Mouse (Mus musculus) thymus, postnatal 36 days (tissue): ENCODE measurements around the gene Kif23.
A peak's percentile ranks its signal among the peaks of the same experiment; 100 is the strongest.

Experiments
- DNase-seq, 2 experiments: peaks; one replicate each; pipeline ENCODE4 v3.0.0; 2022; ENCODE audit warnings: mixed read lengths in 2 of 2

Gene Kif23

GRCm38 (mm10) chr9:61902445-61902844, 44.1 kb downstream of the Kif23 start:
- no peak for DNase-seq

DNA sequence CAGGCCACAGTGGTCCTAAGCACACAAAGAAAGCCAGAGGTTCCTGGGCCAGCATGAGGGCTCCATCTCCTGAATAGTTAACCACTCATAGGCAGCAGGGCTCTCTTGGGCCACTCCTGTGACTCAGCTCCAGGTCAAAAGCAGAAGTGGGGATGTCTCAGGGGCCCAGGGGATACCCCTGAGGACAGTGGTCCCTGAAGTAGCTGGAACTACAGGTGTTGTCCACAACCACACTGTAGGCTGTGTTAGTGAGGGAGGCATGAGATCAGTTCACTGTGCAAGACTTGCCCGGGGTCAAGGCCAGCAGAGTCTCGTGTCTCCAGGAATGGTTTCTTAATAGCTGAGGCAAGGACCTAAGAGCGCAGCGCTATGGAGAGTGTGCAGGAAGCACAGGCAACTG, 45.0 kb downstream of the Kif23 start:
- DNase-seq, result no peak

- peak; percentile 66 to 78 for DNase-seq
These were observed 46.8 kb downstream of the Kif23 start for GRCm38 (mm10) chr9:61899804-61900203.

DNA sequence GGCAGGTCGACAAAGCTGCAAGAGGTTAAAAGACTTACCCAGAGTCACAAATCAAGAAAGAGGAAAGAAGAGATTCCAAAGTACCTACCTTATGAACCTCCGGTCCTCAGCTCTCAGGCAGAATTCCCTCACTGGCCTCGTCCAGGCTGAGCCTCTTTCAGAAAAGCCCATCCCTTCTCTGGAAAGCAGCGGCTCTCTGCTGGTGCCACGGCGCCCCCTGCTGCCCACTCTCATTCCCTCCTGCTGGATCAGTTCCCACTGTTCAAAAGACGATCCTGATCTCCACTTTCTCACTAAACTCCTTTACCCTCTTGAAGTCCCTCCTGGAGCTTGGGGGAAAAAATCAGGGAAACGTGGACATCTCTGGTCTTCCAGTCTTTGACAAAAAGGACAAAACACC, 48.2 kb downstream of the Kif23 start:
- peak; percentile 69 to 73 for DNase-seq

DNA sequence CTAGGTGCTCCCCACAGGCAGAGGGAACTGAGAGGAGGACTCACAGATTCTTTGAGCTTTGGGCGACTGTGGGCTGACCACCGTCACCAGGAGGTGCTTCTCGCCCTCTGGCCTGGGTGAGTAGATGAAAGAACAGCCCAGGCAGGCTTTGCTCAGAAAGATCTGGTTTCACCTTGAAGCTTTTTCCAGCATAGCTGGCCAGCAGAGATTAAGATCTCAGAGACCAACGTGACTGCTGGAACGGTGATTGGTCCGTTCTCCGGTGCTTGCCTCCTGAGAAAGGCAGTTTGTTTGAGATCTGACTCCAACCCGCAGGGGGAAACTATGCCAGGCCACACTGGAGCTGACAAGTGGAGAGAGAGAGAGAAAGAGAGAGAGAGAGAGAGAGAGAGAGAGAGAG, 51.6 kb downstream of the Kif23 start:
- no peak for DNase-seq

DNA sequence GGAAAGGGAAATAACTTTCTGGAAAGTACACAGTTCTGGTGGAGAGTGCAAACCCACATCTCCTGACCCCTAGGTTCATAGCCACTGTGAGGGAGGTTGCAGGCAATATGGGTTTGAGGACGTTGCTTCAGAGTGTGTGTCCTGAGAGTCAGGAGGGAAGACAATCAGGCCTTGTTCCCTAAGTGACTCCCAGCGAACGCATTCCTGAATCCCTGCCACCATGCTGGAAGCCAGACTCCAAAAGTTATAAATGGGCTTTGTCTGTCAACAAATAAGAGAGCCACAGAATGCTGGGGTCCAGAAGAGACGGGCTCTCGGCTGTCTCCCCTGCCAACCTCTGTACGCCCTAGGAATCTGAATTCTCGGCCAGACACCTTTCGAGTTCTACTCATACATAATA, 56.7 kb downstream of the Kif23 start:
- DNase-seq, result no peak

DNA sequence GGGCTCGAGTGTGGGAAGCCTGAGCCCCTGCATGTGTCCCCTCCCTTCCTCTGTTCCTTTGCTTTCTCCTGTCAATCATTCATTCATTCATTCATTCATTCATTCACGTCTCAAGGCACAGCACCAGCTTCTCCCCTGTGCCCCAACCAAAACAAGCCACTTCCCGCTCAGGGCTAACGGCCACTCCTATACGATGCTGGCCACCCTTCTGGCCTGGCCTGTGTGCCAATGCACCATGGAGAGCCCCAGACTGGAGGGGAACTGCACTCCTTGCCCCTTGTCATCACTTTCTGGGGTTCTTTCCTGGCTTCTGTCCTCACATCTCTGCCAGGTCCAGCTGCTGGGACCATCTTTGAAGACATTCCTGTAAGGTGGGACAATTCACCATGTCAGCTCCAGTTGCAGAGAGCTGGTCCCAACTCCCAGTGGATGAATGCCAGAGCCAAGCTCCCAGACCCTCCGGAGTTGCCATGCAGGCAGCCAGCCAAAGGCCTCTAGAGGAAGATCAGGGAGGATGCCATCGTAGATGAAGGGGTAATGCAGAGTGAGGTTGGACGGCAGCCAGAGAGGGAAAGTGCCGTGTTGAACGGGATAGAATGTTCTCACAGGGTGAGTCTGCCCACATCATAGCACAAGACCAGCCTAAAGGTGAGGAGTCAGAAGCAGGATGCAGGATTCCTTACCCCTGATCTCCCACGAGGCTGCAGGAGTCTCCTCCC, 58.8 kb downstream of the Kif23 start:
- DNase-seq, result no peak

DNA sequence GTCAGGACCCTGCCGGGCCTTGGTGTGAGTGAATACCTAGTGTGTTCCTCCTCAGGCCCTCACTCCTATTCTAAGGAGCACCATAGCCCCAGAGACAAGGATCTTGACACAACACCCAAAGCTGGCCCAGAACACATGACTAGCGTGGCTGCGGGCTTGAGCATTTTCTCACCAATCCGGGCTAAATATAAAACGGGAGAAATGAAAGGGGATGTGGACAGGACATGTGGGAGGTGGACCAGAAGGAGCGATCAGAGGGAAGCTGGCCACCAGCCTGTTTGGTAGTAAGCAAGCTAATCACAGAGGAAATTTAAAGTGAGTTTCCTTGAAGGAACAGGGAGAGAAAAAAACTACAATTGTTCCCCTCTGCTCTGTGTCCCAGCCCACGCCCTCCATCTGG, 60.6 kb downstream of the Kif23 start:
- DNase-seq, result no peak

DNA sequence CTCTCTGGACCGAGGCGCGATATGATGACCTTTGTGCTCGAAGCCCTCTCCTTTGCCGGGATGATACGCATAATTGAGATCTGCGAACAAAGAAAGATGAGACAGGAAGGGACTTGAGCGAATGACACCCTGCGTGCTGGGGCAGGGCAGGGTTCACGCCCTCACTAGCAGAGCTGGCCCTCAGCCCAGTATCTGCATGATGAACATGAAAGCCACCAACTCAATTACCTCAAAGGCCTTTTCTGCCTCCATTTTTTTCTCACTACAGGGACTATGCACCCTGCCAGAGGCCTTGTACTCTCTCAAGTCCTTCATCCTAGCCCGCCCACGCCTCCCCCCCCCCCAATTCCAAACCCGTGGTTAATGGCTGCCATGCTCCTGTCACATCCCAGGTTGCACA, 61.6 kb downstream of the Kif23 start:
- DNase-seq, result no peak

DNA sequence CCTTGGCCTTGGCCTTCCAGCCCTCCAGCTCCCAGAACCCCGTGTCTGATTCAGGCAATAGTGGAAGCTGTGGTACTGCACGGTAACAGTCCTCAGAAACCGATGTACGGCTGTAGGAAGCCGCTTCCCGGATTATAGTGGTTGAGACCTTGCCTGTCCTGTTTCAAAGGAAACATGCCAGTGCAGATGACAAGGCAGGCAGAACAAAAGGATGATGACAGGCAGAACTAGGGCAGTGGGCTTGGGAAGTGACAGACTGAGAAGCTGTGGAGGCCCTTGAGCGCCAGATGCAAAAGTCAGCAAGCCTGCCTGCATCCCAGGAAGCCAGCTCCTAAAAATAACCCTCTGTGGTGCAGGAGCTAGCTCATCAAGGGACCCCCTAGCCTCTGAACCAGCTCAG, 62.2 kb downstream of the Kif23 start:
- no peak for DNase-seq

DNA sequence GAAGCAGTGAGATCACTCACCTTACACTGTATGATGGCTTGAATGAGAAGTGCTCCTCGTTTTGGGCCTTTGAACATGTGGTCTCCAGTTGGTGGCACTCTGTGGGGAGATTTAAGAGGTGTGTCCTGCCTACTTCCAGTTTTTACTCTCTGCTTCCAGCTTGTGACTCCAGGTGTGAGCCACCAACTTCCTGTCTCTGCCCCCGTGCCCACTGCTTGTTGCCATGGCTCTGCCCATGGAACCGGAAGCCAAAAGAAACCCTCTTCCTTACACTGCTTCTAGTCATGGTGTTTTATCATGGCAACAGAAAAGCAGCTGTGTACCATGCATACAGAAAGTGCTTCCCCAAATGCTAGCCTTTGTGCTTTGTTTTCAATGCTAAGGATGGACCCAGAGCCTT, 64.4 kb downstream of the Kif23 start:
- peak; percentile 22 to 49 for DNase-seq

GRCm38 (mm10) chr9:61878889-61879288, 67.7 kb downstream of the Kif23 start:
- peak; percentile 56 to 59 for DNase-seq

DNA sequence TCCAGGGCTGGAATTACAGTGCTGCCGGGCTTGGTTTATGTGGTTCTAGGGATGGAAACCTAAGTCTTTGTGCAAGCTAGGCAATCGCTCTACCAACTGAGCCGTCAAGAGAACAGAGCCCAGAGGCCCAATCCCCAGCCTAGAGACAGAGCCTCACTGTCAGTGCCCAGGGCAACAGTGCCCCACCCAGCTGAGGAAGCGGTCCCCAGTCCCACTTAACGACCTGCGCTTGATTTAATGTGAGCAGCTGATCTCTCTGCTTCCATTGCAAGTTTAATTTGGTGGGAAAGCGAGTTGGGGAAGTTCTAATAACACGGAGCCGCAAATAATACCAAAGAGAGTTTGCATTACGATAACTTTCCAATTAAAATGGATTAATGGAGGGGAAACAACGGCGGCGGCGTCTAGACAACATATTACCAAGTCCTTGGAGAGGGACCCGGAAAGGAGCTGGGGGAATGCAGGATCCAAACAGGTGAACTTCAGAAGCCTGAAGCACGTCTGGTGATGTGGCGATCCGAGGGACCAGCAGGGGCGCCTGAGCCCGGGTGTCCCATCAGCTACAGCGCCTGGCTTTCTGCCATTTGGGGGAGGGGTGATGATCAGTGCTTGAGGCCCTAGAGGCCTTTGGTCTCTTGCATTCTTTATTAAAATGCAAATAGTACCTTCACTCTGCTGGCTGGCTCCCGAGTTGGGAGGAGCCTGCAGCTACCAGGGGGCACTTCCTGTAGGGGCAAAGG, 69.0 kb downstream of the Kif23 start:
- no peak for DNase-seq

DNA sequence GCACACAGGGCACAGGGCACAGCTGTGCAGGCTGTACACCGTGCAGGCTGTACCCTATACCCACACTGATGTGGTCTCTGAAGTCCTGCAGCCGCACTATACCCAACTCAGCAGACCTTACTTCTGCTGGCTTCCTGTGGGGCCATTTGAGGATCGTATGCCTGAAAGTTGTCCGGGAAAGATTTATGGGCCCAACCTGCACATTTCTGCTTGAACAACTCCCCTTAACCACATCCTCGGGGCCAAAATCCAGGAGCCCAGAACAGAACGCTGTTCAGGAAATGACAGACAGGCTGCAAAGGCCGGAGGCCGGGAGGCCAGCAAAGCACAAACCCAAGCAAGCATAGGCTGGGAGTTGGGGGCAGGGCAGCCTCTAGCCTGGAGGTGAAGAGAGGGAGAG, 73.2 kb downstream of the Kif23 start:
- DNase-seq, result no peak

DNA sequence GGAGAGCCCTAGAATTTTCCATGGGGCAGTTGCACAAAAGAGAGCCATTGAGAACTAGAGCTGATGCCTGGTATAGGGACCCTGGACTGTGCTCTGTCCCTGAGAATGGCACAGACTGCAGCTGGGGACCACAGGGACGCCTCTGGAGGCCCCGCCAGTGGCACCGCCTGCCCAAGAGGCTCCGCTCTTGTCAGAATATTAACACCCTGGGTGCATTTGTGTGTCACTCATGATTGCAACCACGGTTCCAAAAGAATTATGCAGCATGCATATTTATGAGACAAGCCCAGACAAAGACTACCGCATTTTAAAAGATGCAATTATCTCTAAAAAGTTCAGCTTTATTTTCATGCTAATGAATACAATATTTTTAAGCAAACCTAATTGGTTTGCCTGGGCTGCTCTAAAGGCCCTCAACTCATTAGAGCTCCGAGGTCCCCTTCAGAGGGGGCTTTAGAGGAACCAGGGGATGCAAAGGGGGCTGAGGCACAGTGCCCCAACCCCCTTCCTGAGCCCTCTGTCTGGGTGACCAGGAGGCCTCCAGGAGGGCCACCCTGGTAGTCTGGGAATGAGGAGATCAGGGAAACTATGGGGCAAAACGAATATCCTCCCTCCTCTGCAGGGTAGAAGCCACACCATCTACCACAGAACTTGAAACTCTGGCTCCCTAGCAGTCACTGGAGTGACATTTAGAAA, 74.2 kb downstream of the Kif23 start:
- no peak for DNase-seq

GRCm38 (mm10) chr9:61871839-61872238, 74.7 kb downstream of the Kif23 start:
- no peak for DNase-seq

DNA sequence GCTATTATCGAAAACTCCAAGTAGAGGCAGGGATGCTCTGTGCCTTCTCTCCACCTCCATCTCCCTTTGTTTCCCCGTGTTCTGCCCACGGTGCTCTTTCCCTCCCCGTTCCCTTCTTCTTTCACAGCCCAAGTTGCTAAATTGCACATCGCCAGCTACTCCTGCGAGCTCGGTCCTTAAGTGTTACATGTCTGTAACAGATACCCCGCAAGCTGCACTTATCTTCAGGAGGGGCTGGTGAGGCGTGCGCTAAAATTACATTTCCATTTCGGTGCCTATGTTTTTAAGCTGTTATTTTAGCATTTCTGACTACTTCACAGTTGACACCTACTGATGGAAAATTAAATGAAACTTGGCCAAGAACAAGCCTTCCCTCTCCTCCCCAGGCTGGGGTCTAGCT, 78.9 kb downstream of the Kif23 start:
- DNase-seq, result no peak
